Mouse (Mus musculus): ENCODE results near the gene Map3k5. TPM values are rescaled to one million over a fixed set of nuclear protein-coding genes. Genes with fewer than 3 reads are reported as not detected.

Map3k5 gene
- total and polyA plus RNA-seq, 2 experiments from 2014 or later: 1.5 to 5.3 TPM

DNA sequence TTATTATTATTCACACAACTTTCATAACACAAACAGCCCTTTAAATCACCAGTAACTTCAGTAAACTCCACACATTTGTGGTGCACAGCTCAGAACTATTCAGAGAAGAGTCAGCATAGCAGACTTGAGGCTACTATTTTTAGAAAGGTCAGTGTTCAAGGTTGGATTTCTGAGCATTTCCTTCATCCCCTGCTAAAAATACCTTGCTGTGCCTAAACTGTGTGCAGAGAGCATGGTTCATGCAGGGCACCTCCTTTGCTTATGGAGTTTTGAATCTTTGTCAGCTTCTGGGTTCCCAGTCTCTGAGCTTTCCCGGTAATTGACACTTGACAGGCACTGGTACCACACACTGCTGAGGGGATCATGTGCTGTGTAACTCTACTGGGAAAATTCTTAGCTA is 6.1 kb upstream of the Map3k5 start:
- H3K9me3 ChIP-seq (ENCODE audit: low read length): no peaks in the 10 kb centered on the region
- no peak for ATAC-seq (ENCODE audit: low FRiP score)
- no peak for DNase-seq (ENCODE audit: low spot score)
- no peak overlapping the region for H3K4me3 ChIP-seq (ENCODE audit: low read depth, low read length)
- no peak for TF ChIP-seq CTCF (IDR thresholded peaks at IDR 0.05)
- WGBS: 89% methylated on average over 1 of the region's 1 CpGs
- H3K4me1 ChIP-seq (ENCODE audit: insufficient read depth, low read length): no peaks in the 10 kb centered on the region
- H3K36me3 ChIP-seq (ENCODE audit: insufficient read depth, low read length): no peaks in the 10 kb centered on the region
- no peak overlapping the region for H3K27ac ChIP-seq (ENCODE audit: low read depth, low read length)
- H3K9ac ChIP-seq (replicated peaks; ENCODE audit: low read length, poor library complexity, severe bottlenecking): no peak overlapping the region
- no peaks in the 10 kb centered on the region for H3K27me3 ChIP-seq (ENCODE audit: insufficient read depth, low read length)
- H3K4me2 ChIP-seq (ENCODE audit: low read depth, low read length, poor library complexity, severe bottlenecking): no peak overlapping the region

DNA sequence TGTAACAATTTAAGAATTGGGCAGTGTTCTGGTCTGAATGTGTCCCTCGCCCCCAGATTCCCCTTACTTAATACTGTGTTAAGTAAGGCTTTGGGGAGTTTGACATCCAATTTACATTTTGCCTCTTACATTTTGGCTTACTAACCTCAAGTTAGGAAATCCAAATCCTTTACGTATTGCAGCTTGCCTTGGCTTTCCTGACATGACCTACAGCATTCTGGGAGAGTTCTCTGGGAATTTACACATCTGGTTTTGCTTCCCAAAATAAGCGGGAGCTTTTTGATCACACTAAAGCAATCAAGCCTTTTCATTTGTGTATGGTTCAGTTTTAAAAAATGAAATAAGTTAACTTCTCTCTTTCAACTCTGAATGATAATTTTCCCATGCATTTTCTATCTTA is 1.3 kb upstream of the Map3k5 start:
- DNase-seq (ENCODE audit: low spot score) (no peak), ATAC-seq (ENCODE audit: low FRiP score) (no peak)
- peak overlapping the region; percentile 81 for H3K4me3 ChIP-seq (ENCODE audit: low read depth, low read length)
- no peak for TF ChIP-seq CTCF (IDR thresholded peaks at IDR 0.05)
- no peaks in the 10 kb centered on the region for H3K27me3 ChIP-seq (ENCODE audit: insufficient read depth, low read length)
- H3K36me3 ChIP-seq (ENCODE audit: insufficient read depth, low read length): no peaks in the 10 kb centered on the region
- 38% methylated on average over 3 of the region's 3 CpGs for WGBS
- no peak overlapping the region for H3K9ac ChIP-seq (replicated peaks; ENCODE audit: low read length, poor library complexity, severe bottlenecking)
- no peak overlapping the region for H3K27ac ChIP-seq (ENCODE audit: low read depth, low read length)
- peak overlapping the region; percentile 76 for H3K4me2 ChIP-seq (ENCODE audit: low read depth, low read length, poor library complexity, severe bottlenecking)
- no peaks in the 10 kb centered on the region for H3K9me3 ChIP-seq (ENCODE audit: low read length)
- H3K4me1 ChIP-seq (ENCODE audit: insufficient read depth, low read length): no peaks in the 10 kb centered on the region

DNA sequence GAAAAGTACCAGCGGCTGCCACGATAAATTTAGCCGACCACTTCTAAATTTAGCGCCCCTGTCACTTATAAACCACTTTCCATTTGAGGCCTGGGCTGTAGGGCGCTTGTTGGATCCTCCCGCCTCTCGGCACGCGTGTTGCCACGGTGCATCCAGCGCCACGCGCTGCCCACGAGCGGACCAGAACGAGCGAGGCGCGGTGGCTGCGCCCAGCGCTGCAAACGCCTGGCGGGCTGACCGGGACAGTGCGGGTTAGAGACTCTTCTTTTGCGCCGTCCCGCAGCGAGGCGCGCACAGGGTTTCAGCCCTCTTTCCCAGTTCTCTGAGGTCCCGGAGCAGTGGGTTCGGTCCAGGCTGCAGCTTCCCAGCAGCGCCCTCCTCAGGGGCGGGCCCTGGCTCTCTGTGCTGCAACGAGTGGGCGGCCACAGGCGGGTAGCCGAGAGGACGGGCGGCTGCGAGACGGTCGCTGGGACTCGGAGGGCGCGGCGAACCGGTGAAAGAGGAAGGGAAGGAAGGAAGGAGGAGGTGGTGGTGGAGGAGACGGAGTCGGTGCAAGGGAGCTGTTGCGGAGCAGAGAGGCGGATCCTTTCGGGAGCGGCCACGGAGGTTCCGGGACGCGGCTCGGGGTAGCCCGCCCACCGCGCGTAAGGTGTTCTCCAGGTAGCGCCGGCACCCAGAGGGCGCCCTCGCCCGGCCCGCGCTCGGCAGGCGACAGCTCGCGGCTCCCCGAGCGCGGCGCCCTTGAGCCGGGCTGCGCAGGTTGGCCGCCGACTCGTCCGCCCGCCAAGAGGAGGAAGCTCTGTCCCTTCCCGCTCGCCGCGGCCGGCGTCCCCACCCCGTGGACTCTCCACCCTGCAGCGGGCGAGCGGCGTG is 525 bp upstream of the Map3k5 start:
- Histone ChIP-seq H3K27ac (ENCODE audit: low read depth, low read length) (peak overlapping the region; percentile 68), H3K4me1 (ENCODE audit: insufficient read depth, low read length) (no peaks in the 10 kb centered on the region), H3K27me3 (ENCODE audit: insufficient read depth, low read length) (no peaks in the 10 kb centered on the region), H3K4me2 (ENCODE audit: low read depth, low read length, poor library complexity, severe bottlenecking) (peak overlapping the region; percentile 76), H3K4me3 (ENCODE audit: low read depth, low read length) (peak overlapping the region; percentile 81), H3K9ac (replicated peaks; ENCODE audit: low read length, poor library complexity, severe bottlenecking) (peak overlapping the region; percentile 64), H3K36me3 (ENCODE audit: insufficient read depth, low read length) (no peaks in the 10 kb centered on the region), H3K9me3 (ENCODE audit: low read length) (no peaks in the 10 kb centered on the region)
- DNase-seq (ENCODE audit: low spot score): peak; percentile 64
- under 1% methylated on average over 86 of the region's 97 CpGs for WGBS
- peak; percentile 83 for ATAC-seq (ENCODE audit: low FRiP score)
- peak; percentile 21 for TF ChIP-seq CTCF (IDR thresholded peaks at IDR 0.05)

DNA sequence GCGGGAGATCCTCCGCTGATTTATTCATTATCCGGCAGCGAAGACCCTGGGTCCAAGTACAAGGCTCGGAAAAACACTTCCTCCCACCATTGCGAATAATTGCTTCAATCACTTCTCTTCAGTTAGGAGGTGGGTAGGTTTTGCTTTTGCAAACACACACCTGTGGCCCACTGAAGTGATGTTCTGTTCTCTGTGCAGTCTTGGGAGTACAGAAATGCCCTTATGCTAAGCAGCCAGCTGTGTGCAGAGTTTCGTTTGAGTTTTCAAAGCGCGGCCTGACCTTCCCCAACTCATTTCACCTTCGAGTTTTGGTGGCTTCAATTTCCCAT is 987 bp downstream of the Map3k5 start:
- WGBS: 8% methylated on average over 10 of the region's 10 CpGs
- Histone ChIP-seq H3K9ac (replicated peaks; ENCODE audit: low read length, poor library complexity, severe bottlenecking) (peak overlapping the region; percentile 64; the same call in 1 of the 2 replicates), H3K9me3 (ENCODE audit: low read length) (no peaks in the 10 kb centered on the region), H3K27me3 (ENCODE audit: insufficient read depth, low read length) (no peaks in the 10 kb centered on the region), H3K4me3 (ENCODE audit: low read depth, low read length) (peak overlapping the region; percentile 81), H3K4me1 (ENCODE audit: insufficient read depth, low read length) (no peaks in the 10 kb centered on the region), H3K27ac (ENCODE audit: low read depth, low read length) (no peak overlapping the region), H3K4me2 (ENCODE audit: low read depth, low read length, poor library complexity, severe bottlenecking) (peak overlapping the region; percentile 76), H3K36me3 (ENCODE audit: insufficient read depth, low read length) (no peaks in the 10 kb centered on the region)
- TF ChIP-seq CTCF (IDR thresholded peaks at IDR 0.05): no peak
- no peak for DNase-seq (ENCODE audit: low spot score)
- no peak for ATAC-seq (ENCODE audit: low FRiP score)

DNA sequence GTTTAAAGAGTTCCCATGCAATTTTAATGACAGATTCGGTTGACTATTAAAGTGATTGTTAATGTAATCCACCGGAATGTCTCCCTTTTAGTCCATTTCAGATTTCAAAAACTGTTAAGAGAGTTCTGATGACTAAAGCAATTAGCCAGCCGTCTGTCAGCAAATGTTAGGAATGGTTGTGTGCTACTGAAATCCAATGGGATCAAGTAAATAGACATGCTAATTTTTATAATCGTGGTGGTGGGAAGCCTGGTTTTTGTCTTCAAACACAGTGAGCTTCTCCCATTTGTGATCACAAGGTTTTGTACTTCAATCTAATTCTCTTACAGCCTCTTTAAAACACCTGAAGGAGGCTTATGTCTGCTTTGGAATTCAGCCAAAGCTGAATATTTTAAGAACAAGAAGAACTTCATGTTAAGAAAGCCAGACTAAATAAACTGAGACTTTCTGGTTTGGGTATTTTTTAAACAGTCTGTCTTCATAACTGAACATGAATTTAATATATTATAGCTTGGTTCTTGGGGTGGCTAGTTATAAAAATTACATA is 1.6 kb downstream of the Map3k5 start:
- DNase-seq (ENCODE audit: low spot score) (no peak), ATAC-seq (ENCODE audit: low FRiP score) (no peak)
- no peaks in the 10 kb centered on the region for H3K4me1 ChIP-seq (ENCODE audit: insufficient read depth, low read length)
- H3K4me3 ChIP-seq (ENCODE audit: low read depth, low read length): no peak overlapping the region
- no peaks in the 10 kb centered on the region for H3K36me3 ChIP-seq (ENCODE audit: insufficient read depth, low read length)
- TF ChIP-seq CTCF (IDR thresholded peaks at IDR 0.05): no peak
- H3K4me2 ChIP-seq (ENCODE audit: low read depth, low read length, poor library complexity, severe bottlenecking): peak overlapping the region; percentile 76; the same call in 1 of the 2 replicates
- 44% methylated on average over 4 of the region's 4 CpGs for WGBS
- H3K27me3 ChIP-seq (ENCODE audit: insufficient read depth, low read length): no peaks in the 10 kb centered on the region
- no peaks in the 10 kb centered on the region for H3K9me3 ChIP-seq (ENCODE audit: low read length)
- no peak overlapping the region for H3K27ac ChIP-seq (ENCODE audit: low read depth, low read length)
- H3K9ac ChIP-seq (replicated peaks; ENCODE audit: low read length, poor library complexity, severe bottlenecking): no peak overlapping the region

DNA sequence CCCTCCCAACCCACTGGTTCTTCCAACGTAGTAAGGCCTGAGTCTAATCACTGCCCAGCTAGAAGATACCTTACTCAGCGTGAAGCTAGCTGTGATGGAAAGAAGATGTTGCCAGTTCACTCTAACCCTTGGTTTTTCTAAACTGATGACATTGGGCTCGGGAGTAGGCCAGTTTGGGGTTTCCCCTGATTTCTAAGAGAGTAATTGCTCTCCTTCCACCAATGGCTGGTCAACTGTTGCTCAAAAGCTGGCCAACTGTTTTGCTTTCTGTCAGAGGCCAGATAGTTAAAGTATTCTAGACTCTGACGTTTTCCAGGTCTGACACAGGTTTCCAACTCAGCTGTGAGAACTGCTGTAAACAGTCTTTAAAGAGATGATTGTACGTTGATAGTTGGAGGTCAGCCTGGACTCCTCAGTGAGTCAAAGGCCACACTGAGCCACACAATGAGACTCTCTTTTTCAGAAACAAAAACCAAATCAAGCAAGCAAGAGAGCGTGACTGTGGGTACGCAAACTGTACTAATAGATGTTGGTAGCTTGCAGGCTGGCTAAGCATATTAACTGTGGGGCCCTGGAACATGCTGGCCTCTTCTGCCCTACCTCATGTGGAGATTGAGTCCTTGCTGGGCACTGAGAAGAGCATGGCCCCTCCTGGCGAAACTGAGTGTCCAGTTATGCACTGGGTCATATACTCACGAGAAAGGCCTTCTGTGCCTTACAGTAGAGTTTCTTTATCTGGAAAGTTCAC is 2.9 kb downstream of the Map3k5 start:
- WGBS: 74% methylated on average over 9 of the region's 9 CpGs

More for the DNA sequence above, 2.9 kb downstream of the Map3k5 start:
- no peaks in the 10 kb centered on the region for H3K36me3 ChIP-seq (ENCODE audit: insufficient read depth, low read length)
- ATAC-seq (ENCODE audit: low FRiP score) (no peak), DNase-seq (ENCODE audit: low spot score) (no peak)
- no peaks in the 10 kb centered on the region for H3K27me3 ChIP-seq (ENCODE audit: insufficient read depth, low read length)
- TF ChIP-seq CTCF (IDR thresholded peaks at IDR 0.05): no peak
- no peak overlapping the region for H3K27ac ChIP-seq (ENCODE audit: low read depth, low read length)
- no peak overlapping the region for H3K4me2 ChIP-seq (ENCODE audit: low read depth, low read length, poor library complexity, severe bottlenecking)
- no peak overlapping the region for H3K9ac ChIP-seq (replicated peaks; ENCODE audit: low read length, poor library complexity, severe bottlenecking)
- H3K4me1 ChIP-seq (ENCODE audit: insufficient read depth, low read length): no peaks in the 10 kb centered on the region
- no peaks in the 10 kb centered on the region for H3K9me3 ChIP-seq (ENCODE audit: low read length)
- no peak overlapping the region for H3K4me3 ChIP-seq (ENCODE audit: low read depth, low read length)

Data from midbrain, postnatal 0 days (tissue).